In the genomic region with DNA sequence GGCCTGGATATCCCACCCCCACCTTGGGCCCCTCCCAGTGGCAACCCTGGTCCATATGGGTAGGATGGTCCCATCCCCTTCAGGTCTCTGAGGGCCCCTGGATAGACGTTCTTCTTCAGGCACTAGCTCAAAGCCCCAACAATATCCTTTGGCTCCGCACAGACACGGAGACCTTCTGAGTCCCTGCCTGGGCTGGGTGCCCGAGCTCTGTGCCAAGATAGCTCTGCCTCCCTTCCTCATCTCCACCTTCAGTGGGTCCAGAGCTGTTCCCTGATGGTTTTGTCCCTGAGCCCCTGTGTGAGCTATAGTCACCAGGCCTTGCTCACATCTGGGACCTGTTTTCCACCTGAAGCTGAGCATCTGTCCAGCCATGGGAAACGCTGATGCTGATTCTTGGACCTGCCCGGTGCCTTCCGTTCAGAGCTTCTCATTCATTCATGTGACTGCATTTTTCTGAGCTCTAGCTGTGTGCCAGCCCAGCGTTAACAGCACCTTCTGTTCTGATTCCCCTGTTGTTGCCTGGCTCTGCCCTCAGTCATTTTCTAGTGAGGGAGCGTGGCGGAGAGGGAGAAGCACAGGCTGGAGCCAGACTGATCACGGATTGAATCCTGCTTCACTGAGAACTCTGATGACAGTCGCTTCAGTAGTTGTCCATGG, we compare ENCODE assay signal across 12 mouse cellular contexts. TPM values are rescaled to one million over a fixed set of nuclear protein-coding genes. Genes with fewer than 3 reads are reported as not detected.
DNase-seq lines count a peak whose midpoint lies in the region; ATAC-seq lines count a peak whose summit lies in the region.
"Had no signal": no experiment of that assay in that cellular context is flagged by ENCODE, and none has a peak within 500 bp of the region (broad histone marks: within the 10 kb centered on the region; RNA-seq: fewer than 3 reads in every experiment).

No protein-coding gene starts in this region.

- DNase-seq in ovary, postnatal 36 days (ENCODE audit: low spot score) = peak; percentile 54
- no peak for DNase-seq in ovary, postnatal 10 days (ENCODE audit: low spot score)
- DNase-seq in right cerebral cortex, postnatal 4 days = peak; percentile 56
- no peak for DNase-seq in kidney, postnatal 36 days
- no peak for DNase-seq in kidney, postnatal 14 days
- DNase-seq: B cell, adult 2 months had no signal

- WGBS in forebrain, embryonic 13.5 days = 79% methylated on average over 12 of the region's 12 CpGs
- 83% methylated on average over 12 of the region's 12 CpGs for WGBS in forebrain, embryonic 12.5 days
- WGBS in heart, embryonic 13.5 days = 62% methylated on average over 12 of the region's 12 CpGs

- no peaks in the 10 kb centered on the region for H3K4me1 ChIP-seq in forebrain, embryonic 13.5 days
- H3K4me1 ChIP-seq in forebrain, embryonic 12.5 days = no peaks in the 10 kb centered on the region; the same call in 1 of the 2 replicates
- peaks cover 71% of the 10 kb centered on the region for H3K4me1 ChIP-seq in heart, embryonic 13.5 days
- H3K4me1 ChIP-seq: embryonic facial prominence, embryonic 12.5 days; limb, embryonic 12.5 days had no signal

- H3K9ac ChIP-seq in forebrain, embryonic 13.5 days = no peak overlapping the region
- no peak overlapping the region for H3K9ac ChIP-seq in forebrain, embryonic 12.5 days
- peak overlapping the region; percentile 48 for H3K9ac ChIP-seq in heart, embryonic 13.5 days
- H3K9ac ChIP-seq: embryonic facial prominence, embryonic 12.5 days; limb, embryonic 12.5 days had no signal

- peak; percentile 50; the same call in 1 of the 2 replicates for ATAC-seq in forebrain, embryonic 13.5 days
- ATAC-seq in forebrain, embryonic 12.5 days (ENCODE audit: low FRiP score) = no peak
- no peak for ATAC-seq in heart, embryonic 13.5 days (ENCODE audit: extremely low read depth, insufficient number of reproducible peaks, low FRiP score, low TSS enrichment)

- no peak overlapping the region for H3K4me2 ChIP-seq in forebrain, embryonic 13.5 days
- H3K4me2 ChIP-seq in forebrain, embryonic 12.5 days = no peak overlapping the region
- H3K4me2 ChIP-seq in heart, embryonic 13.5 days = no peak overlapping the region
- H3K4me2 ChIP-seq: embryonic facial prominence, embryonic 12.5 days; limb, embryonic 12.5 days had no signal

- H3K9me3 ChIP-seq in forebrain, embryonic 13.5 days (replicated peaks) = 0 out of 2 replicates have a peak, but pooled peaks cover 5% of the 10 kb centered on the region
- no peaks in the 10 kb centered on the region for H3K9me3 ChIP-seq in forebrain, embryonic 12.5 days
- H3K9me3 ChIP-seq in heart, embryonic 13.5 days = 0 out of 2 replicates have a peak, but pooled peaks cover 3% of the 10 kb centered on the region
- H3K9me3 ChIP-seq: embryonic facial prominence, embryonic 12.5 days had no signal

- H3K27me3 ChIP-seq in forebrain, embryonic 13.5 days = no peaks in the 10 kb centered on the region
- peaks cover 2% of the 10 kb centered on the region; the same call in 1 of the 2 replicates for H3K27me3 ChIP-seq in forebrain, embryonic 12.5 days
- H3K27me3 ChIP-seq in heart, embryonic 13.5 days (replicated peaks) = no peaks in the 10 kb centered on the region
- H3K27me3 ChIP-seq: limb, embryonic 12.5 days had no signal

- H3K36me3 ChIP-seq in forebrain, embryonic 13.5 days (ENCODE audit: poor library complexity, severe bottlenecking) = no peaks in the 10 kb centered on the region
- H3K36me3 ChIP-seq in forebrain, embryonic 12.5 days (replicated peaks) = no peaks in the 10 kb centered on the region
- H3K36me3 ChIP-seq in heart, embryonic 13.5 days = no peaks in the 10 kb centered on the region
- H3K36me3 ChIP-seq: embryonic facial prominence, embryonic 12.5 days; limb, embryonic 12.5 days had no signal

- H3K27ac ChIP-seq in forebrain, embryonic 13.5 days = peak overlapping the region; percentile 21; the same call in 1 of the 2 replicates
- no peak overlapping the region for H3K27ac ChIP-seq in forebrain, embryonic 12.5 days
- peak overlapping the region; percentile 85 for H3K27ac ChIP-seq in heart, embryonic 13.5 days (replicated peaks)
- H3K27ac ChIP-seq: embryonic facial prominence, embryonic 12.5 days; limb, embryonic 12.5 days had no signal

- no peak overlapping the region for H3K4me3 ChIP-seq in forebrain, embryonic 13.5 days
- H3K4me3 ChIP-seq in forebrain, embryonic 12.5 days (replicated peaks) = no peak overlapping the region
- H3K4me3 ChIP-seq in heart, embryonic 13.5 days = no peak overlapping the region
- H3K4me3 ChIP-seq: embryonic facial prominence, embryonic 12.5 days; limb, embryonic 12.5 days; megakaryocyte, embryonic 14.5 days had no signal

RNA-seq across cellular contexts. Expression of a gene that starts 10.2 kb away (rescaled TPM):
- 1.0 TPM in 2 replicates for polyA plus RNA-seq in forebrain, embryonic 13.5 days (2015; fragmentation: Nextera tagmentation; extraction: Ambion mirVana)
- 0.54 and 0.64 TPM in 2 replicates for polyA plus RNA-seq in forebrain, embryonic 12.5 days (2016; fragmentation: Nextera tagmentation; extraction: Ambion mirVana)
- 28.9 and 29.1 TPM in 2 replicates for polyA plus RNA-seq in heart, embryonic 13.5 days (2015; fragmentation: Nextera tagmentation; extraction: Ambion mirVana)

RNA-seq across cellular contexts. Expression of a gene that starts 32.1 kb away (rescaled TPM):
- not detected in 2 replicates for polyA plus RNA-seq in forebrain, embryonic 13.5 days (2015; fragmentation: Nextera tagmentation; extraction: Ambion mirVana)
- polyA plus RNA-seq in forebrain, embryonic 12.5 days (2016; fragmentation: Nextera tagmentation; extraction: Ambion mirVana) = not detected in 2 replicates
- not detected in 2 replicates for polyA plus RNA-seq in heart, embryonic 13.5 days (2015; fragmentation: Nextera tagmentation; extraction: Ambion mirVana)
- polyA plus RNA-seq: embryonic facial prominence, embryonic 12.5 days; limb, embryonic 12.5 days had no signal

Comparison
In these comparisons a context has a peak if more than half of its experiments do, and no peak if none do; other contexts are left out.
1. DNase-seq: peak in ovary, postnatal 36 days (single experiment) and right cerebral cortex, postnatal 4 days (single experiment); none in ovary, postnatal 10 days (single experiment), kidney, postnatal 36 days (0 of 2) and kidney, postnatal 14 days (single experiment).
2. RNA of a gene that starts 10.2 kb away (polyA plus RNA-seq): 28.9 to 29.1 TPM in heart, embryonic 13.5 days; 1.0 TPM in forebrain, embryonic 13.5 days and 0.54 to 0.64 TPM in forebrain, embryonic 12.5 days; every median in the first group is over 10 times any median in the second.